Mouse (Mus musculus): ENCODE data around the gene Pax7. TPM values are rescaled to one million over a fixed set of nuclear protein-coding genes. Genes with fewer than 3 reads are reported as not detected.

The Pax7 gene
- total RNA-seq, 2 experiments from 2014 or later, result 0.06 TPM; not detected in 1

GRCm38 (mm10) chr4:139832281-139833035 lies 870 bp downstream of the Pax7 start:
- intact Hi-C loops (cut with DNase I), result no loop called here

GRCm38 (mm10) chr4:139831501-139832230 lies 1.7 kb downstream of the Pax7 start:
- intact Hi-C loops (cut with DNase I), result no loop called here
- no peak for DNase-seq

More at GRCm38 (mm10) chr4:139832281-139833035, 870 bp downstream of the Pax7 start:
- DNase-seq, result no peak

- DNase-seq, result no peak
- intact Hi-C loops (cut with DNase I), result no loop called here
These were observed 2.5 kb downstream of the Pax7 start for GRCm38 (mm10) chr4:139830581-139831387.

- intact Hi-C loops (cut with DNase I), result no loop called here
- no peak for DNase-seq
These were observed 3.3 kb downstream of the Pax7 start for GRCm38 (mm10) chr4:139830053-139830452.

- no peak for DNase-seq
- intact Hi-C loops (cut with DNase I), result no loop called here
These were observed 4.3 kb downstream of the Pax7 start for GRCm38 (mm10) chr4:139828871-139829590.

- DNase-seq, result no peak
- intact Hi-C loops (cut with DNase I), result no loop called here
These were observed 5.0 kb downstream of the Pax7 start for GRCm38 (mm10) chr4:139828283-139828678.

GRCm38 (mm10) chr4:139827501-139828282 lies 5.6 kb downstream of the Pax7 start:
- intact Hi-C loops (cut with DNase I), result no loop called here

GRCm38 (mm10) chr4:139826231-139826630 lies 7.1 kb downstream of the Pax7 start:
- intact Hi-C loops (cut with DNase I), result no loop called here
- no peak for DNase-seq

More at GRCm38 (mm10) chr4:139827501-139828282, 5.6 kb downstream of the Pax7 start:
- no peak for DNase-seq

GRCm38 (mm10) chr4:139825326-139826112 lies 7.8 kb downstream of the Pax7 start:
- DNase-seq, result no peak
- intact Hi-C loops (cut with DNase I), result no loop called here

- intact Hi-C loops (cut with DNase I), result no loop called here
These were observed 8.6 kb downstream of the Pax7 start for GRCm38 (mm10) chr4:139824572-139825325.

GRCm38 (mm10) chr4:139823870-139824472 lies 9.4 kb downstream of the Pax7 start:
- no peak for DNase-seq
- intact Hi-C loops (cut with DNase I), result no loop called here

More at GRCm38 (mm10) chr4:139824572-139825325, 8.6 kb downstream of the Pax7 start:
- DNase-seq, result no peak

GRCm38 (mm10) chr4:139823138-139823869 lies 10.0 kb downstream of the Pax7 start:
- DNase-seq, result no peak
- intact Hi-C loops (cut with DNase I), result no loop called here

GRCm38 (mm10) chr4:139822214-139823137 lies 10.9 kb downstream of the Pax7 start:
- DNase-seq, result no peak
- intact Hi-C loops (cut with DNase I), result no loop called here

- no peak for DNase-seq
- intact Hi-C loops (cut with DNase I), result no loop called here
These were observed 11.7 kb downstream of the Pax7 start for GRCm38 (mm10) chr4:139821491-139822160.

- intact Hi-C loops (cut with DNase I), result no loop called here
- no peak for DNase-seq
These were observed 12.3 kb downstream of the Pax7 start for GRCm38 (mm10) chr4:139821071-139821470.
